Mouse (Mus musculus) adrenal gland, postnatal 36 days (tissue): ENCODE data around the gene Gm49336. TPM values are rescaled to one million over a fixed set of nuclear protein-coding genes. Genes with fewer than 3 reads are reported as not detected.

Experiments
- DNase-seq, 2 experiments: peaks; one replicate each; pipeline ENCODE4 v3.0.0; 2021; ENCODE audit warnings: mixed read lengths in 1 of 2
- total RNA-seq, 2 experiments: library from RNA; stranded (reverse); gene quantifications; 2 replicates each; pipeline ENCODE4 v1.2.3; 2021

Gm49336 gene
- total RNA-seq, 2 experiments from 2014 or later: 35.7 to 47.4 TPM

GRCm38 (mm10) chr14:60238551-60238950, 12.8 kb downstream of the Gm49336 start:
- no peak for DNase-seq

- DNase-seq: no peak
Measured at GRCm38 (mm10) chr14:60219886-60220285, 31.4 kb downstream of the Gm49336 start.

GRCm38 (mm10) chr14:60217616-60218015, 33.7 kb downstream of the Gm49336 start:
- no peak for DNase-seq

- no peak for DNase-seq
Measured at GRCm38 (mm10) chr14:60216125-60216524, 35.2 kb downstream of the Gm49336 start.

GRCm38 (mm10) chr14:60215000-60215399, 36.3 kb downstream of the Gm49336 start:
- no peak for DNase-seq

- DNase-seq: no peak
Measured at GRCm38 (mm10) chr14:60214040-60214439, 37.3 kb downstream of the Gm49336 start.

GRCm38 (mm10) chr14:60209166-60209565, 42.1 kb downstream of the Gm49336 start:
- no peak for DNase-seq

- DNase-seq: no peak
Measured at GRCm38 (mm10) chr14:60204993-60205392, 46.3 kb downstream of the Gm49336 start.

GRCm38 (mm10) chr14:60196884-60197283, 54.4 kb downstream of the Gm49336 start, which contains the start of gene Atp8a2:
Atp8a2 (minus strand) TSS chr14:60197179.
- DNase-seq: no peak

GRCm38 (mm10) chr14:60195999-60196398, 55.3 kb downstream of the Gm49336 start:
- no peak for DNase-seq

GRCm38 (mm10) chr14:60194606-60195005, 56.7 kb downstream of the Gm49336 start:
- no peak for DNase-seq

- DNase-seq: no peak
Measured at GRCm38 (mm10) chr14:60189771-60190170, 61.5 kb downstream of the Gm49336 start.

GRCm38 (mm10) chr14:60188201-60188825, 63.0 kb downstream of the Gm49336 start:
- no peak for DNase-seq

GRCm38 (mm10) chr14:60181306-60181705, 70.0 kb downstream of the Gm49336 start:
- DNase-seq: no peak

GRCm38 (mm10) chr14:60178571-60178955, 72.7 kb downstream of the Gm49336 start:
- DNase-seq: no peak

GRCm38 (mm10) chr14:60177614-60178570, 73.4 kb downstream of the Gm49336 start:
- DNase-seq: no peak

GRCm38 (mm10) chr14:60176891-60177613, 74.3 kb downstream of the Gm49336 start:
- DNase-seq: peak; percentile 42 to 65

- DNase-seq: no peak
Measured at GRCm38 (mm10) chr14:60176469-60176890, 74.8 kb downstream of the Gm49336 start.

GRCm38 (mm10) chr14:60172286-60173055, 78.8 kb downstream of the Gm49336 start:
- DNase-seq: no peak

GRCm38 (mm10) chr14:60170845-60171610, 80.3 kb downstream of the Gm49336 start:
- no peak for DNase-seq

GRCm38 (mm10) chr14:60163367-60163766, 87.9 kb downstream of the Gm49336 start:
- DNase-seq: no peak
